Mouse (Mus musculus): Measurements from ENCODE around the gene Cmtm4. TPM values are rescaled to one million over a fixed set of nuclear protein-coding genes. Genes with fewer than 3 reads are reported as not detected.
A peak's percentile ranks its signal among the peaks of the same experiment; 100 is the strongest.

Gene Cmtm4
- total RNA-seq, 2 experiments from 2014 or later: 12.1 to 13.6 TPM

GRCm38 (mm10) chr8:104379301-104379836 is 16.2 kb downstream of the Cmtm4 start:
- intact Hi-C loops (cut with DNase I): no loop called here
- no peak for DNase-seq

GRCm38 (mm10) chr8:104376669-104377068 is 18.9 kb downstream of the Cmtm4 start:
- intact Hi-C loops (cut with DNase I): no loop called here
- no peak for DNase-seq

- DNase-seq: no peak
- intact Hi-C loops (cut with DNase I): no loop called here
Observed at GRCm38 (mm10) chr8:104375959-104376358, 19.6 kb downstream of the Cmtm4 start.

- DNase-seq: peak; percentile 33 to 66
- intact Hi-C loops (cut with DNase I): no loop called here
Observed at GRCm38 (mm10) chr8:104374864-104375846, 20.5 kb downstream of the Cmtm4 start.

GRCm38 (mm10) chr8:104374269-104374668 is 21.3 kb downstream of the Cmtm4 start:
- DNase-seq: no peak
- intact Hi-C loops (cut with DNase I): no loop called here

GRCm38 (mm10) chr8:104373779-104374178 is 21.8 kb downstream of the Cmtm4 start:
- no peak for DNase-seq
- intact Hi-C loops (cut with DNase I): no loop called here

- intact Hi-C loops (cut with DNase I): no loop called here
- no peak for DNase-seq
Observed at GRCm38 (mm10) chr8:104371121-104371520, 24.5 kb downstream of the Cmtm4 start.

GRCm38 (mm10) chr8:104370071-104370470 is 25.5 kb downstream of the Cmtm4 start:
- DNase-seq: peak in 1 of 2 experiments; percentile 37
- intact Hi-C loops (cut with DNase I): no loop called here

- intact Hi-C loops (cut with DNase I): no loop called here
- no peak for DNase-seq
Observed at GRCm38 (mm10) chr8:104369591-104369990, 26.0 kb downstream of the Cmtm4 start.

GRCm38 (mm10) chr8:104367398-104367797 is 28.2 kb downstream of the Cmtm4 start:
- intact Hi-C loops (cut with DNase I): no loop called here
- no peak for DNase-seq

- intact Hi-C loops (cut with DNase I): no loop called here
- no peak for DNase-seq
Observed at GRCm38 (mm10) chr8:104365695-104366094, 29.9 kb downstream of the Cmtm4 start.

GRCm38 (mm10) chr8:104359778-104360456 is 35.7 kb downstream of the Cmtm4 start:
- intact Hi-C loops (cut with DNase I): no loop called here

GRCm38 (mm10) chr8:104358637-104359036 is 37.0 kb downstream of the Cmtm4 start:
- intact Hi-C loops (cut with DNase I): no loop called here
- no peak for DNase-seq

More at GRCm38 (mm10) chr8:104359778-104360456, 35.7 kb downstream of the Cmtm4 start:
- DNase-seq: no peak

- DNase-seq: no peak
- intact Hi-C loops (cut with DNase I): no loop called here
Observed at GRCm38 (mm10) chr8:104354504-104354903, 41.1 kb downstream of the Cmtm4 start.

- DNase-seq: no peak
- intact Hi-C loops (cut with DNase I): no loop called here
Observed at GRCm38 (mm10) chr8:104353186-104353585, 42.4 kb downstream of the Cmtm4 start.

GRCm38 (mm10) chr8:104350047-104350446 is 45.6 kb downstream of the Cmtm4 start:
- DNase-seq: no peak
- intact Hi-C loops (cut with DNase I): no loop called here

- intact Hi-C loops (cut with DNase I): no loop called here
- DNase-seq: peak; percentile 41 to 58
Observed at GRCm38 (mm10) chr8:104348971-104349370, 46.6 kb downstream of the Cmtm4 start.

- no peak for DNase-seq
- intact Hi-C loops (cut with DNase I): no loop called here
Observed at GRCm38 (mm10) chr8:104346706-104347105, 48.9 kb downstream of the Cmtm4 start.

GRCm38 (mm10) chr8:104344622-104345021 is 51.0 kb downstream of the Cmtm4 start:
- no peak for DNase-seq
- intact Hi-C loops (cut with DNase I): loop anchor here (1.0 to 5.0 kb wide), 5 partner anchors 52 to 227 kb away; partner anchors contain the start of genes Car7, Dync1li2 and Nae1

- intact Hi-C loops (cut with DNase I): loop anchor here (1.0 to 5.0 kb wide), 5 partner anchors 53 to 227 kb away; partner anchors contain the start of genes Car7, Dync1li2 and Nae1
- peak; percentile 90 to 93 for DNase-seq
Observed at GRCm38 (mm10) chr8:104343957-104344356, 51.6 kb downstream of the Cmtm4 start.

- intact Hi-C loops (cut with DNase I): loop anchor here (5.0 kb wide), 2 partner anchors 190 to 195 kb away; partner anchors contain the start of genes Car7 and Nae1
- DNase-seq: no peak
Observed at GRCm38 (mm10) chr8:104342426-104342825, 53.2 kb downstream of the Cmtm4 start.
